Mouse (Mus musculus) splenic B cell, adult 2 months (primary cell): ENCODE results near the gene Eapp.
A peak's percentile ranks its signal among the peaks of the same experiment; 100 is the strongest.
"Not testable (repeated sequence)": the region's sequence is repeated elsewhere in the genome, so short reads cannot be mapped to it uniquely, and the experiment has no call there.

Experiments used
- DNase-seq: peaks from one replicate; pipeline ENCODE4 v3.0.0-alpha.2; 2011; ENCODE audit warnings: low read depth, low spot score
- H3K27me3 ChIP-seq: 2 replicates; pipeline ENCODE4 v1.6.1; 2012; ENCODE audit warnings: mild to moderate bottlenecking, low read length, moderate library complexity, mixed read lengths; ENCODE audit not compliant: control insufficient read depth, poor library complexity, insufficient read depth, severe bottlenecking
- H3K36me3 ChIP-seq: 2 replicates; pipeline ENCODE4 v1.6.1; 2012; ENCODE audit warnings: mild to moderate bottlenecking, low read length, moderate library complexity, mixed read lengths; ENCODE audit not compliant: control insufficient read depth, poor library complexity, insufficient read depth, severe bottlenecking

Eapp gene

DNA sequence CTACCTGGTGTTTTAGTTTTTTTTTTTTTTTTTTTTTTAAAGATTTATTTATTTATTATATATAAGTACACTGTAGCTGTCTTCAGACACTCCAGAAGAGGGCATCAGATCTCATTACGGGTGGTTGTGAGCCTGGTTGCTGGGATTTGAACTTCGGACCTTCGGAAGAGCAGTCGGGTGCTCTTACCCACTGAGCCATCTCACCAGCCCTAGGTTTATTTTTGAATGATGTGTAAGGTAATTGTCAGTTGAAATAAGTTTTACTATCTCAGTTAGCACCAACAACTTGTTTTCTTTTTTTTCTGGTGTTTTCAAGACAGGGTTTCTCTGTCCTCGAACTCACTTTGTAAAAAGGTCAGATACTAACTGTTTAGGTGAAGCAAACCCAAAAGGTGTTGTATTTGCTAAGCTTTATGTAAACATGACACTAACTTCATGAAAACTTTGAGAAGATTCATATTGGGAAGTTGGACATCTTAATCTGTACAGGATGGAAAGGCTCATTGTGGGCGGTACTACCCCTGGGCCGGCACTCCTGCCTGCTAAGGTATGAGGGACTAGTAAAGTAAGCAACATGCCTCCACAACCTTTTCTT is 1.4 kb upstream of the Eapp start:
- H3K27me3 ChIP-seq, result no peaks in the 10 kb centered on the region; the same call in 1 of the 2 replicates
- peak; percentile 89 for DNase-seq
- no peaks in the 10 kb centered on the region for H3K36me3 ChIP-seq

DNA sequence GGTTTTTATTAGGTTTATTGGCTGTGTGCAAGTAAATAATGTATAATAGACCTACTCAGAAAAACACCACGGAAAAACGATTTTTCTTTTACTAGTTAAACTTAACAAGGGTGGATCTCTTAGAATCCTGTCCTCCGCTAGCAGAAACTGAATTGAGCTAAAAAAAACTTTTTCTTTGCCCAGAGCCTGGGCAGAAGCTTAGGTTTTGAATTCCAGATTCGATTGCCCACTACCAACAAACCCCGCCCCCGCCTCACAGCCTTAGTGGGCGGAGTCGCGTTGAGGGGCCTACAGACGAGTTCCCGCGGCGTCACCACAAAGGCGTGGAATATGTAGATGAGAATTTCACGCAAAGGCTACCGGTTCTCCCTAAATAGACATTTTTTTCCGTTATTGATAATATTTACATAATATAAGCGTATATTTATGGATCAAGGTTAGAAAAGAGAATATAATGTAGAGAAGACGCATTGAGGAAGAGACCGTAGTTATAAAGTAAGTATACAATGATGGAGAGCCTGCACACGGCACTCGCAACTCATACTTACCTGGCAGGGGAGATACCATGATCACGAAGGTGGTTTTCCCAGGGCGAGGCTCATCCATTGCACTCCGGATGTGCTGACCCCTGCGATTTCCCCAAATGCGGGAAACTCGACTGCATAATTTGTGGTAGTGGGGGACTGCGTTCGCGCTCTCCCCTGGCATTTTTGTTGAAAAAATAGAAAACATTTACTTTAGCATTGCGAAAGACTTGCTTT is 725 bp upstream of the Eapp start:
- H3K27me3 ChIP-seq, result no peaks in the 10 kb centered on the region; the same call in 1 of the 2 replicates
- peak; percentile 96 for DNase-seq
- 0 out of 2 replicates have a peak, but pooled peaks cover 1% of the 10 kb centered on the region for H3K36me3 ChIP-seq

DNA sequence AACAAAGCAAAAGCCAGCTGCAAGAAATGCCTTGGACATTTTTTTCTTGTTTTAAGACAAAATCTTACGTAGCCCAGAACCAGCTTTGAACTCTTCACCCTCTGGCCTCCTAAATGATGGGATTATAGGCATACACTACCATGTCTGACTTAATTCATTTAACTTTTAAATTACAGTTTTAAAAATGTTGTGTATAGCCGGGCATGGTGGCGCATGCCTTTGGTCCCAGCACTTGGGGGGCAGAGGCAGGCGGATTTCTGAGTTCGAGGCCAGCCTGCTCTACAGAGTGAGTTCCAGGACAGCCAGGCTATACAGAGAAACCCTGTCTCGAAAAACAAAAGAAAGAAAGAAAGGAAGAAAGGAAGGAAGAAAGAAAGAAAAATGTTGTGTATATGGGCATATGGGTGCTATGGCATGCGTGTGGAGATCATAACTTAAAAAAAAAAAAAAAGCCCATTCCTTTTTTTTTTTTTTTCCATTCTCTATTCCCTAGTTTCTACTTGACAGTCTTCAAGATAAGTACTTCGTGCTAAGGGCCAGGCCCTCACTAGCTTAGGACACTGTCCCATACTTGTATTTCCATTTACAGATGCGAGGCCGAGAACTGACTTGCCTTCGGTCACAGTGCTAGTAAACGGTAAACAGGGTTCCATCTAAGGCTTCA is 718 bp downstream of the Eapp start:
- Histone ChIP-seq H3K27me3 (no peaks in the 10 kb centered on the region; the same call in 1 of the 2 replicates), H3K36me3 (peaks cover 4% of the 10 kb centered on the region; the same call in 1 of the 2 replicates)
- no peak for DNase-seq

DNA sequence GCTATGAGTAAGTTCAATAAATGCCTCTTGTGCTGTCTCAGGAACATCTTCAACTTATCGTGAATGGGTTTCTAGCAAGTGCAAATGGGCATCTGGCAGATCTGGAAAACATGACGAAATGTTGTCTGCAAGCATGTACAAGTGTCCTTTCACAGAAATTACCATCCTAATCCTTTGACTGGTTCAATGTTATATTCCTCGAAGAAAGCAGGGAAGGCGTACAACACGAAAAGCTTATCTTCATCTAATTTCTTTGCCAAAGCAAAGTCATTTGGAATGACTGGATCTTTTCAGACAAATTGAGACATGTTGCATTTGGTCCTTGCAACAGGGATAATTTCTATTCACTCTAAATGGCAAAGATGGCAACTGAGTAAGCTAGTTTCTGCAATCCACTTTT is 6.6 kb downstream of the Eapp start:
- peaks cover 10% of the 10 kb centered on the region; the same call in 1 of the 2 replicates for H3K36me3 ChIP-seq

DNA sequence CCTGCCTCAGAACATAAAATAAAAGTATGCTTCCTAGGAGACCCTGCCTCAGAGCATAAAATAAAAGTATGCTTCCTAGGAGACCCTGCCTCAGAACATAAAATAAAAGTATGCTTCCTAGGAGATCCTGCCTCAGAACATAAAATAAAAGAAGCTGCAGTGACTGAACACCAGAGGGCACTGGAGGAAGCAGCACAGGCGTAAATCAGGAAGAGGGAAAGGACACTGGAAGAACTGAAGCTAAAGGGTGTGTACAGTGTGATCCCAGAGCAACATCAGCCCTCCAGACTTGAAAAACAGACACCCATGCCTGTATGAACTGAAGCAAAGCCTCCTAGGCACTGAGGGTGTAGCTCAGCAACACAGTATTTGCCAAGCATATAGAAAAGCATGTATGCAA is 12.5 kb downstream of the Eapp start:
- DNase-seq, result peak; percentile 32
- Histone ChIP-seq H3K36me3 (peaks cover 11% of the 10 kb centered on the region; the same call in 1 of the 2 replicates), H3K27me3 (no peaks in the 10 kb centered on the region)

More for the DNA sequence above, 6.6 kb downstream of the Eapp start:
- no peak for DNase-seq
- no peaks in the 10 kb centered on the region for H3K27me3 ChIP-seq

DNA sequence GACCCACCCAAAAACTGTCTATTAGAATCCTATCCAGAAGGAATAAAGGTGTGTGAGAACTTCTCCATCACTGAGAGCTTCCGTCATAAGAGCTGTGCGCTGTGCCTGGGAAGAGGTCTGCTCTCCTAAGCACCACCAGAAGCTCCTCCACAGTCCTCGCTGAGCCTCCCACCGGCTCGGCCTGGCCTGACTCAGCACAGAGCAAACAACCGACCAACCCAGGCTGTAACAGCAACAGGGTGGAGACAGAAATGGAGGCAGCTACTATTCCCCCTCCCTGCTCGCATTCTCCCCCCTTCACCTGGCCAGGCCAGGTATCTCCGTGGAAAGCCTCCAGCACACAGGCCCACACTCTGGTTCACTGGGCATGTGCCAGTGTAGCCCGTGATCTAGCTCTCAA is 19.0 kb downstream of the Eapp start:
- no peak for DNase-seq
- Histone ChIP-seq H3K36me3 (peaks cover 13% of the 10 kb centered on the region), H3K27me3 (no peaks in the 10 kb centered on the region)

DNA sequence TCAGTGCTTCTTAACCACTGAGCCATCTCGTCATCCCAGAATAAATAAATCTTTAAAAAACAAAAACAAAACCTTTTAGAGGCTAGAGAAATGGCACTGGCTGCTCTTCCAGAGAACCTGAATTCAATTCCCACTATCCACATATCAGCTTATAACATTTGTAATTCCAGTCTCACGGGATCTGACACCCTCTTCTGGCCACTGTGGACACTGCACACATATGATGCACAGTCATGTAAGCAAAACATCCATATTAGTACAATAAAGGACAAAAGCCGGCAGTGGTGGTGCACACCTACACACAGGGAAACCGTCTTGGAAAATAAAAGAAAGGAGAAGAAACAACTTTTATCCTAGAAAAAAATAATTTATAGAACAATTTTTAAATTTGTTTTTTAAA is 20.3 kb downstream of the Eapp start:
- peaks cover 14% of the 10 kb centered on the region for H3K36me3 ChIP-seq
- DNase-seq, result no peak
- no peaks in the 10 kb centered on the region for H3K27me3 ChIP-seq

DNA sequence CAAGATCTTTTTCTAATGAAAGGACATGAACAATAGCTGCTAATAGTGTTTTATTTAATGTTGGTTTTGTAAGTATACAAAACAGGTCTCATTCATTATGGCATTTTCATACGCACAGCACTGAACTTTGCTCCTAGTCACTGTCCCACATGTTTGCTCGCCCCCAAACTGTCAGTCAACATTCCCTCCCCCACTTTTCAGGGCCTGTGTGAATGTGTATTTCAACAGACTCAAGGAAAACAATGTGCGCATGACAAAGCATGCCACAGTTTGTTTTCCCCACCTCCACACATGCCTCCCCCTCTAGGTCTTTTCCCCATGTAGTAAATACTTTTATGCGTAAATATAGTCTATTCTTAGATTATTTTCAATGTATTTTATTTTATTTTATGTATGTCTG is 24.4 kb downstream of the Eapp start:
- DNase-seq, result no peak
- H3K27me3 ChIP-seq, result no peaks in the 10 kb centered on the region
- H3K36me3 ChIP-seq, result peaks cover 22% of the 10 kb centered on the region

DNA sequence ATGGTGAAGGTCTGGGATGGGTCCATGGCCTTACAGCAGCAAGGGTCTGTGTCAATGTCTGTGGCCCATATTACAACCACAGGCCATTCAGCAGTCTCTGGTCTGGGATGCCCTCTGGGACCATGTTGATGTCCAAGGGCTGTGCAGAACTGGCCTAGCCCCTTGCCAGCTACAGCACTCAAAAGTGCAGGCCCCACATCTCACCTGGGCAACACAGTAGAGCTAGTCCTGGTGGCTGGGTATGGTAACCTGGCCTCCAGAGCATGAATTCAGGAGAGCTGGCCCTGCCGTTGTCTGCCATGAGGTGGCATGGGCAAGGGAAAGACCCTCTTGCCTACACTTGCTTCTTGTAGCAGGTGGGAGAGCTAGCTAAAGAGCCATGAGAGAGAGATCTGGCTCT is 27.6 kb downstream of the Eapp start:
- Histone ChIP-seq H3K36me3 (peaks cover 18% of the 10 kb centered on the region), H3K27me3 (no peaks in the 10 kb centered on the region)
- no peak for DNase-seq

DNA sequence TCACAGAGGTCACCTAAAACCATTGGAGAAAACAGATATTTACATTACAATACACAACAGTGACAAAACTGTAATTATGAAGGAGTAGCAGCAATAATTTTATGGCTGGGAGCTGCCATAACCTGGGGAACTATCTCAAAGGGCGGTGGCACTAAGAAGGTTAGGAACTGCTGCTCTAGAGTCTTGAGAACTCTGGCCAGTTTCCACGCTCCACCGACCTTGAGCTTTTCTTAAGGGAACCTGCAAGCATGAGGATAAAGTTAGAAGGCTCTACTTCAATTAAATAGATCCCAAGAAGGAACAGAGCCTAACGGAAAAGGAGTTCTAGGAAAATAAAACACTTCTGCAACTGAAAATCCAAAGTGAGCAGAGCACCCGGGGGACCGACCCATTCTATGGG is 30.2 kb downstream of the Eapp start:
- no peak for DNase-seq
- Histone ChIP-seq H3K36me3 (peaks cover 13% of the 10 kb centered on the region), H3K27me3 (no peaks in the 10 kb centered on the region)

DNA sequence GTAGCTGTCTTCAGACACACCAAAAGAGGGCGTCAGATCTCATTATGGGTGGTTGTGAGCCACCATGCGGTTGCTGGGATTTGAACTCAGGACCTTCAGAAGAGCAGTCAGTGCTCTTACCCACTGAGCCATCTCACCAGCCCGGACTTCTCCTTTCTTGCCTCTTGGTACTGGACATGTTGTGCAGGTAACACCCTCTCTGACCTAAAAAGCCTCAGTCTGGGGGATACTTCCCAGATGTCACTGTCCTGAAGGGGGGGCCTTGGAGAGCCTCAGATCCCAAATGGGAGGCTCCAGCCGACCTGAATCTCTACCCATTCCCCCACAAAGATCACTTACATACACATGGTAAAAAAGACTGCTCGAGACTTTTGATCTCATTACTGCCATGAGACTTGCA is 34.2 kb downstream of the Eapp start:
- not testable (repeated sequence) for H3K27me3 ChIP-seq, H3K36me3 ChIP-seq, DNase-seq

DNA sequence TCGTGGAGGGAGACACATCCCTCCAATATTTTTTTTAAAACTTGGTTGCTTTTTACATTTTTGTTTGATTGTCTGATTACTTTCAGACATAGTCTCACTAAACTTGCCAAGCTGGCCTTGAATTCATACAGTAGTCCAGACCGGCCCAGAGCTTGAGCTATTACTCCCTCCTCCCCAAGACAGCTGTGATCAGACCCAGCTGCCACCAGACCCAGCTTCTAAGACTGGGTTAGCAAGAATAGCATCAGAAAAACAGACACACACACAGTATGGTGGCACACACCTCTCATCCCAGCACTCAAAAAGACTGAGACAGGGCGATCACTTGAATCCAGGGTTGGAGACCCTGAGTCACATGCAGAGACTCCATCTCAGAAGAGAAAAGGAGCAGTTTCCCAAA is 35.8 kb downstream of the Eapp start:
- H3K27me3 ChIP-seq, result no peaks in the 10 kb centered on the region
- no peak for DNase-seq
- H3K36me3 ChIP-seq, result no peaks in the 10 kb centered on the region

DNA sequence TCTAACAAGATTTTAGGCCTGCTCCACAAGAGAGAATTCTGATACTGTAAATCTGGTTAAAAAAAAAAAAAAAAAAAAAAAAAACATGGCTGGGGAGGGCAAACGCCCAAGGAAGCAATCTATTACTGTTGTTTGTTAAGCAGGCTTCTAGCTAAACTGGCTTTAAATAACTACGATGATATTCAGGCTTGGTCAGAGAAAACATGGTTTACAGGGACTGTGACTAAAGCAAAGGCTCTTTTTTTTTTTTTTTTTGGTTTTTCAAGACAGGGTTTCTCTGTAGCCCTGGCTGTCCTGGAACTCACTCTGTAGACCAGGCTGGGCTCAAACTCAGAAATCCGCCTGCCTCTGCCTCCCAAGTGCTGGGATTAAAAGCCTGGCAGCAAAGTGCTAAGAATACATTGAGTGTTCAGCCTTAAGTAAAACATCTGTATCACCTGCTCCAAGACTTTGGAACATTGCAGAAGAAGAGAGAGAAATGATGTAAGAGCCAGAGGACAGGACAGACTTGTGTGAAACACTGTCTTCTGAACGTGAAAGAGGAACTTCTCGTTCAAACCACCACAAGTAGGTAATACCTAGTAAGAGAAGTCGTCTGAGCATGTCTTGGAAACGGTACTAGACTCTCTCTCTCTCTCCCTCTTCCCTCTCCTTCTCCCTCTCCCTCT is 37.1 kb downstream of the Eapp start:
- H3K36me3 ChIP-seq, result no peaks in the 10 kb centered on the region
- no peaks in the 10 kb centered on the region for H3K27me3 ChIP-seq
- peak; percentile 28 for DNase-seq

DNA sequence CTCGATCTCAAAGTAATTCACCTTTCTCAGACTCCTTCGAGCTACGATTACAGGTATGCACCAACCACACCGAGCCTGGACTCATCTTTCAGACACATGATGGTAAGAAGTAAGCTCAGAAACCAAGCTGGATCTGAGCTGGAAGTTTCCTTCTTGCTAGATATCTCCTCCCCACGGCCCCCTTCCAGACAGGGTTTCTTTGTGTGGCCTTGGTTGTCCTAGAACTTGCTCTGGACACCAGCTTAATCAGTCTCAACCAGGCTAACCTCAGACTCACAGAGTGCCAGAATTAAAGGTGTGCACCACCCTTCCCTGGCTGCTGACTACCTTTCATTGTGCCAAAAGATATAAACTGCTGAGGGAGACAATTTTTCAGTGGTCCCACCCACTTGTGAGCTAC is 37.7 kb downstream of the Eapp start:
- no peaks in the 10 kb centered on the region for H3K27me3 ChIP-seq
- no peaks in the 10 kb centered on the region for H3K36me3 ChIP-seq
- DNase-seq, result no peak

DNA sequence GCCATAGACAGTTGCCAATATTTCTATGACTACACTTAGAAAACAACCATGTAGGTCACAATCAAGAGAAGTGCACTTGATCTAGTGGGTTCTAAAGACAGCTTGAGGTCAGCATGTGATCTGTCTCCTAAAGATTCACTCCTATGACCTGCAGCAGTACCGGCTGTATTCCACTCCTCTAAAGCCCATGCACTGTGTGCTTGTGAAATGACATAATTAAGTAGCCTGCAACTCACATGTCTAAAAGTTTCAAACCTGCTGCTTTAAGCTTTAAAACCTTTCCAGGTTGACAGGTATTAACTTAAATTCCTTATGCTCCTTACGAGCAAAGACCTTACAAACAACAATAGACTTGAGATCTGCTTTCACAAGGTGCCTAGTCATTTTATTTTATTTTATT is 38.5 kb downstream of the Eapp start:
- no peaks in the 10 kb centered on the region for H3K36me3 ChIP-seq
- no peaks in the 10 kb centered on the region for H3K27me3 ChIP-seq
- no peak for DNase-seq
